ENCODE assay signal across 7 mouse cellular contexts in the genomic region with DNA sequence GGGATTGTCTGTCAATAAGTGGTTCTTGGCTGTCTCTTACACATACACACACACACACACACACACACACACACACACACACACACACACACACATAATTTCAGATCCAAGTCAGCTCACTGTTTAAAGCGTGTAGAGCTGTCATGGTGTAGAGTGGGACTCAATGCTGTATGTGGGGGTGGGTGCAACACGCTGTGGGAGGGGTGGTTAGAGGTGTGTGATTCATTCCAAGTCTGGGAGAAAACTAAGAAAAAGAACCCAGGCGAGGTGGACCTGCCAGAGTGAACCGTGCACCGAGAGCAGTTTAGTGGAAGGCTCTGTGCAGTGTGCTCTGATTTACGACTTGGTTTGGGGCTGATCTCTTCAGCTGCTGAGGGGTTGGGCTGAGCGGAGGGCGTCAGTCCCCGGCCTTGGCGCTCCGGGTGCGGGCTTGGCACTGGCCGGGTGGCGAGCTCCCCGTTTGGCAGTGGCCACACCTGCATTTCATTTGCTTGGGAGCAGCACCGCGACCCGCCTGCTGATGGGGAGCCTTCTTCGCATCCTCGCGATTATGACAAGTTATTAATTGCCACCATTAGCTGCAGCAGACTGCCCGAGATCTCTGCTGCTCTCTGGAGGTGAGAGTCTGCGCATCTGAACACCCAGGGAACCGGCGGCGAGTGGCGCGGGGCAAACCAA.
A peak's percentile ranks its signal among the peaks of the same experiment; 100 is the strongest.
DNase-seq lines count a peak whose midpoint lies in the region; ATAC-seq lines count a peak whose summit lies in the region.

No protein-coding gene starts in this region.

- no peak for ATAC-seq in liver, embryonic 12.5 days
- ATAC-seq in embryonic facial prominence, embryonic 15.5 days (ENCODE audit: insufficient number of reproducible peaks, low FRiP score, low TSS enrichment, low read depth): no peak
- ATAC-seq in hindbrain, embryonic 15.5 days (ENCODE audit: low FRiP score, low read depth): peak; percentile 87
- no peak for ATAC-seq in liver, embryonic 15.5 days (ENCODE audit: insufficient read depth)

- H3K9ac ChIP-seq in liver, embryonic 12.5 days: no peak overlapping the region
- H3K9ac ChIP-seq in embryonic facial prominence, embryonic 15.5 days: no peak overlapping the region
- H3K9ac ChIP-seq in hindbrain, embryonic 15.5 days: peak overlapping the region; percentile 40; the same call in 1 of the 2 replicates
- H3K9ac ChIP-seq in liver, embryonic 15.5 days: no peak overlapping the region

- H3K36me3 ChIP-seq in liver, embryonic 12.5 days: no peaks in the 10 kb centered on the region
- no peaks in the 10 kb centered on the region for H3K36me3 ChIP-seq in embryonic facial prominence, embryonic 15.5 days
- H3K36me3 ChIP-seq in hindbrain, embryonic 15.5 days: no peaks in the 10 kb centered on the region
- H3K36me3 ChIP-seq in liver, embryonic 15.5 days (replicated peaks): no peaks in the 10 kb centered on the region

- no peaks in the 10 kb centered on the region for H3K9me3 ChIP-seq in liver, embryonic 12.5 days (replicated peaks)
- no peaks in the 10 kb centered on the region for H3K9me3 ChIP-seq in embryonic facial prominence, embryonic 15.5 days (replicated peaks)
- no peaks in the 10 kb centered on the region for H3K9me3 ChIP-seq in hindbrain, embryonic 15.5 days
- no peaks in the 10 kb centered on the region for H3K9me3 ChIP-seq in liver, embryonic 15.5 days (replicated peaks)

- 35% methylated on average over 28 of the region's 28 CpGs for WGBS in liver, embryonic 12.5 days (ENCODE audit: insufficient replicate concordance)
- 51% methylated on average over 28 of the region's 28 CpGs for WGBS in embryonic facial prominence, embryonic 15.5 days
- 41% methylated on average over 28 of the region's 28 CpGs for WGBS in hindbrain, embryonic 15.5 days
- WGBS in liver, embryonic 15.5 days (ENCODE audit: insufficient replicate concordance): 45% methylated on average over 28 of the region's 28 CpGs

- H3K27me3 ChIP-seq in liver, embryonic 12.5 days (replicated peaks): peaks cover 4% of the 10 kb centered on the region; the same call in 1 of the 2 replicates
- H3K27me3 ChIP-seq in embryonic facial prominence, embryonic 15.5 days: no peaks in the 10 kb centered on the region
- no peaks in the 10 kb centered on the region for H3K27me3 ChIP-seq in hindbrain, embryonic 15.5 days
- no peaks in the 10 kb centered on the region for H3K27me3 ChIP-seq in liver, embryonic 15.5 days

- no peak overlapping the region for H3K27ac ChIP-seq in liver, embryonic 12.5 days
- no peak overlapping the region for H3K27ac ChIP-seq in embryonic facial prominence, embryonic 15.5 days (replicated peaks)
- H3K27ac ChIP-seq in hindbrain, embryonic 15.5 days (replicated peaks): peak overlapping the region; percentile 46; the same call in 1 of the 2 replicates
- no peak overlapping the region for H3K27ac ChIP-seq in liver, embryonic 15.5 days (replicated peaks)

- peak overlapping the region; percentile 34; the same call in 1 of the 2 replicates for H3K4me2 ChIP-seq in liver, embryonic 12.5 days
- H3K4me2 ChIP-seq in embryonic facial prominence, embryonic 15.5 days (replicated peaks): peak overlapping the region; percentile 47
- peak overlapping the region; percentile 62 for H3K4me2 ChIP-seq in hindbrain, embryonic 15.5 days
- H3K4me2 ChIP-seq in liver, embryonic 15.5 days: peak overlapping the region; percentile 35

- DNase-seq in liver: no peak
- DNase-seq in thymus, postnatal 4 days: no peak
- no peak for DNase-seq in thymus, adult 18-20 months

- H3K4me1 ChIP-seq in liver, embryonic 12.5 days: no peaks in the 10 kb centered on the region
- no peaks in the 10 kb centered on the region for H3K4me1 ChIP-seq in embryonic facial prominence, embryonic 15.5 days
- 0 out of 2 replicates have a peak, but pooled peaks cover 6% of the 10 kb centered on the region for H3K4me1 ChIP-seq in hindbrain, embryonic 15.5 days (replicated peaks)
- H3K4me1 ChIP-seq in liver, embryonic 15.5 days (replicated peaks): no peaks in the 10 kb centered on the region

- no peak overlapping the region for H3K4me3 ChIP-seq in liver, embryonic 12.5 days
- peak overlapping the region; percentile 23 for H3K4me3 ChIP-seq in embryonic facial prominence, embryonic 15.5 days (replicated peaks)
- H3K4me3 ChIP-seq in hindbrain, embryonic 15.5 days: peak overlapping the region; percentile 34
- H3K4me3 ChIP-seq in liver, embryonic 15.5 days (replicated peaks): no peak overlapping the region

Comparison
In these comparisons a context has a peak if more than half of its experiments do, and no peak if none do; other contexts are left out.
1. H3K4me3 ChIP-seq: peak in embryonic facial prominence, embryonic 15.5 days (single experiment) and hindbrain, embryonic 15.5 days (single experiment); none in liver, embryonic 12.5 days (single experiment) and liver, embryonic 15.5 days (single experiment).
2. Peak in every context shown above with its lines, with median percentiles within 50 percentile points of each other: H3K4me2 ChIP-seq.